Mouse (Mus musculus) hindlimb bud, embryonic 11.5 days (tissue): ENCODE data around the gene Runx2.

ENCODE experiments used
- DNase-seq: peaks from one replicate; pipeline ENCODE4 v3.0.0-alpha.2; 2012; ENCODE audit warnings: low read depth, low spot score; ENCODE audit errors: extremely low spot score

Runx2 gene

GRCm38 (mm10) chr17:44487514-44488244 lies 326.9 kb downstream of the Runx2 start:
- DNase-seq: no peak

- DNase-seq: no peak
Measured at GRCm38 (mm10) chr17:44485337-44485736, 329.3 kb downstream of the Runx2 start.

GRCm38 (mm10) chr17:44479918-44480317 lies 334.7 kb downstream of the Runx2 start:
- no peak for DNase-seq

GRCm38 (mm10) chr17:44479491-44479890 lies 335.1 kb downstream of the Runx2 start:
- DNase-seq: no peak

GRCm38 (mm10) chr17:44475910-44476309 lies 338.7 kb downstream of the Runx2 start:
- DNase-seq: no peak

GRCm38 (mm10) chr17:44474280-44474679 lies 340.3 kb downstream of the Runx2 start:
- no peak for DNase-seq

- no peak for DNase-seq
Measured at GRCm38 (mm10) chr17:44472695-44473094, 341.9 kb downstream of the Runx2 start.

- DNase-seq: no peak
Measured at GRCm38 (mm10) chr17:44463679-44464078, 350.9 kb downstream of the Runx2 start.

- no peak for DNase-seq
Measured at GRCm38 (mm10) chr17:44460156-44460555, 354.4 kb downstream of the Runx2 start.

GRCm38 (mm10) chr17:44459029-44459428 lies 355.6 kb downstream of the Runx2 start:
- no peak for DNase-seq

GRCm38 (mm10) chr17:44456696-44457095 lies 357.9 kb downstream of the Runx2 start:
- DNase-seq: no peak

- peak; percentile 52 for DNase-seq
Measured at GRCm38 (mm10) chr17:44455681-44456600, 358.7 kb downstream of the Runx2 start.

- no peak for DNase-seq
Measured at GRCm38 (mm10) chr17:44449915-44450471, 364.6 kb downstream of the Runx2 start.
